Mouse (Mus musculus): ENCODE results near the gene Tmem140. TPM values are rescaled to one million over a fixed set of nuclear protein-coding genes. Genes with fewer than 3 reads are reported as not detected.

Gene Tmem140
- polyA plus RNA-seq, 1 experiment: 17.4 TPM

DNA sequence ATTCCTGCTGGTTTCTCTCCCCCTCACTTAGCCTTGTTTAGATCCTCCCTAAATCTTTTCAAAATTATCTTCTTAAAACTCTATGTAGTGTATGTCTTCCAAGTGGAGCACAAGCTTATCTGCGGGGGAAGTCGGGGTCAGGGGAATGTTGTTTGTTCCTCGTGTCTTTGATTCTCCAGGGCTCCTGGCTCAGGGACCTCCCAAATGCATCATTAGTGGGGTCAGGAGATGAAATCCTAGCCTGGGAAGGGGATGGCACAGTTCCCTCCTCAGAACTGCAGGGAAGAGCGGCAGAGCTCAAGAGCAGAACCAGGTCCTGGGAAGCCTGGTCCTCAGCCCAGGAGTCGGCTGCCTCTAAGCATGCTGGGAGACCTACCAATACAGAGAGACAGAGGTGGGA lies 2.3 kb downstream of the Tmem140 start:
- Histone ChIP-seq H3K4me1 (ENCODE audit: control insufficient read depth, insufficient read depth, insufficient read length) (peaks cover 27% of the 10 kb centered on the region; the same call in 1 of the 2 replicates), H3K27ac (ENCODE audit: insufficient read depth, low read length) (peak overlapping the region; percentile 52; the same call in 1 of the 2 replicates), H3K4me3 (ENCODE audit: extremely low read depth, insufficient read depth, insufficient read length) (no peak overlapping the region), H3K36me3 (ENCODE audit: control insufficient read depth, insufficient read depth, low read length) (no peaks in the 10 kb centered on the region), H3K27me3 (ENCODE audit: control insufficient read depth, insufficient read depth, low read length) (no peaks in the 10 kb centered on the region)
- no peak for DNase-seq (ENCODE audit: low read depth in 1 of 2, low spot score in 2 of 2)
- 75% methylated on average over 5 of the region's 5 CpGs for WGBS
- no peak for TF ChIP-seq POLR2A (IDR thresholded peaks at IDR 0.05; ENCODE audit: low read depth, low read length)
- TF ChIP-seq CTCF (IDR thresholded peaks at IDR 0.05; ENCODE audit: extremely low read depth, insufficient read depth, insufficient read length, insufficient replicate concordance): no peak

DNA sequence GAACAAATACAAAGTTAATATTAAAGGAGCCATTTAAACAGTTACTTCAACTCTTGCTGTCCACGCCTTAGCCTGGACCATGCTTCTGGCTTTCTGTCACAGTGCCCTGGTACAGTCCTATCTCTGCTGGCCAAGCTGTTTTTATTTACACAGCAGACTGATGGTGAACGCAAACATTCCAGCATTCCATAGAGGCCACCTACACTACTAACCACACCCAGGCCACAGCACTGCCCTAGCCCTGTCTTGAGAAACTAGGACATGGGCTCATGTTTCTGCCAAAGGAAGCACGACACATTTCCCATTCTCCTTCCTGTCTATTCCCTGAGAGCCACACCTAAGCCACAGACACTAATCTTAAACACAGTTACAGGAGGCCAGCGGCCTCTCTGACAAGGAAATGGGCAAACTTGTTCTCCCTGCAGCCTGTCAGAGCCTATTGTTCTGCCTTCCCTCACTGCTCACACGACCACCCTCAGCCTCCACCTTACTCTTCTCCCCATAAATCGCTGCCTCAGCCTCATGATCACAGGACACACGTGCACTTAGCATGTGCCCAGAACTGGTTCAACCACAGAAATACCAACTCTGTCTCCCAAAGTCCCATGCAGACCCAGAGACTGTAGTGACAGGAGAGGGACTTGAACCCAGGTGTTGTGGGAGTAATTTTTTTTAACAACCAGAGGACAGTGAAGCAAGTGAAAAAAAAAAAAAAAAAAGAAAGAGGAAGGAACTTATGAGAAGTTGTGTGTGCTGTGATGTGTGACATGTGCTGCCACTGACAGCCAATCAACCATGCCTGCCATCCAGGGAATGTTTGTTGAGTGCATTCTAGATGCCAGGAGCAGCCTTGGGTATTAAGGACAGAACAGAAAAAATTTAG lies 3.0 kb downstream of the Tmem140 start:
- no peak for TF ChIP-seq POLR2A (IDR thresholded peaks at IDR 0.05; ENCODE audit: low read depth, low read length)
- no peak for TF ChIP-seq CTCF (IDR thresholded peaks at IDR 0.05; ENCODE audit: extremely low read depth, insufficient read depth, insufficient read length, insufficient replicate concordance)
- Histone ChIP-seq H3K4me1 (ENCODE audit: control insufficient read depth, insufficient read depth, insufficient read length) (peaks cover 27% of the 10 kb centered on the region; the same call in 1 of the 2 replicates), H3K36me3 (ENCODE audit: control insufficient read depth, insufficient read depth, low read length) (no peaks in the 10 kb centered on the region), H3K4me3 (ENCODE audit: extremely low read depth, insufficient read depth, insufficient read length) (no peak overlapping the region), H3K27ac (ENCODE audit: insufficient read depth, low read length) (peak overlapping the region; percentile 59), H3K27me3 (ENCODE audit: control insufficient read depth, insufficient read depth, low read length) (no peaks in the 10 kb centered on the region)
- WGBS: 39% methylated on average over 7 of the region's 7 CpGs
- DNase-seq (ENCODE audit: low read depth in 1 of 2, low spot score in 2 of 2): no peak

DNA sequence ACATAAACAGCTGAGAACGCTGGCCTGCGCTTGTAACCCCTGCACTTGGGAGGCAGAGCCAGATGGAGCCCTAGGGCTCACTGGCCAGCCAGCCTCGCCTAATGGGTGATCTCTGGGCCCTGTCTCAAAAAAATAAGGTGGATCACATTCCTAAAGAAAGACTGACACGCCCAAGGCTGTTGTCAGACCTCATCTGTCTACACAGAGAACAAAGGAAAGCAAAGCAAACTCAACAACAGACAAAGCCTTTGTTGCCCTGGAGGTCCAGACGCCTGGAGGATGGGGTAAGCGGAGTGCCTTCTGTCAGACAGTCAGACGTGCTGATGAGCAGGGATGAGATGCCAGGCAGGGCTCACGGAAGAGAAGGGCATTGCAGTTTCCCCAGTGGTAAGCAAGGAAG lies 3.8 kb downstream of the Tmem140 start:
- no peak overlapping the region for H3K27ac ChIP-seq (ENCODE audit: insufficient read depth, low read length)
- H3K27me3 ChIP-seq (ENCODE audit: control insufficient read depth, insufficient read depth, low read length): no peaks in the 10 kb centered on the region
- 88% methylated on average over 8 of the region's 8 CpGs for WGBS
- peaks cover 26% of the 10 kb centered on the region; the same call in 1 of the 2 replicates for H3K4me1 ChIP-seq (ENCODE audit: control insufficient read depth, insufficient read depth, insufficient read length)
- no peaks in the 10 kb centered on the region for H3K36me3 ChIP-seq (ENCODE audit: control insufficient read depth, insufficient read depth, low read length)
- no peak overlapping the region for H3K4me3 ChIP-seq (ENCODE audit: extremely low read depth, insufficient read depth, insufficient read length)
- TF ChIP-seq CTCF (IDR thresholded peaks at IDR 0.05; ENCODE audit: extremely low read depth, insufficient read depth, insufficient read length, insufficient replicate concordance) (no peak), POLR2A (IDR thresholded peaks at IDR 0.05; ENCODE audit: low read depth, low read length) (no peak)
- no peak for DNase-seq (ENCODE audit: low read depth in 1 of 2, low spot score in 2 of 2)

DNA sequence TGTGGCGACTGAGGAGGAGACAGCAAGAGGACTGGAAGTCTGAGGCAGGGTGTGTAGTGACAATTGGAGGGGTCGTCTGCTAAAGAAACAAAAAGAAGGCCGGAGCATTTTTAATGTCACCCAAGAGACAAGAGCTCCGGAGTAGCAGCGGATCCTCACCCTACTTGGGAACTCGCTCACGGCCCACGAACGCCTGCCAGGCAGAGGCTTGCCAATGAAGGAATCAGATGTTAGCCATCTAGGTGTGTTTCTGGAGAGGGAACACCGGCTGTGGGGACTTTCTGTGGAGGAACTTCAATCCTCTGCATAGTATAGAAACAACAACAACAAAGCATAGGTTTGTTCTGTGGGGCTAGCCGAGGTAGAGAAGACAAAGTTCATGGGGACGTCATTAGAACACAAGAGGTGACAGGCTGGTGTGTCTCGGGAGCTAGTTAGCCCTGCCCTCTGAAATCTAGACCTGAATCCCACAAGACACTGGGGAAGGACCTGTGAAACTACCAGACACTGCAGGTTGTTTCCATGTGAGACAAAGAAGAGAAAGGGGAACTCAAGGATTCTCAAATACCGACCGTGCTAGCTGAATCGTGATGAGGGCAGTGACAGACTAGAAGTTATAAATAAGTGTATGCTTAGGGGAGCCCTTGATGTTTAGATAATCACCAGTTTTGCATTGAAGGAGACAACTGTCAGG lies 4.5 kb downstream of the Tmem140 start:
- no peaks in the 10 kb centered on the region for H3K27me3 ChIP-seq (ENCODE audit: control insufficient read depth, insufficient read depth, low read length)
- no peak for DNase-seq (ENCODE audit: low read depth in 1 of 2, low spot score in 2 of 2)
- peaks cover 23% of the 10 kb centered on the region; the same call in 1 of the 2 replicates for H3K4me1 ChIP-seq (ENCODE audit: control insufficient read depth, insufficient read depth, insufficient read length)
- no peak overlapping the region for H3K4me3 ChIP-seq (ENCODE audit: extremely low read depth, insufficient read depth, insufficient read length)
- 72% methylated on average over 16 of the region's 16 CpGs for WGBS
- no peak for TF ChIP-seq CTCF (IDR thresholded peaks at IDR 0.05; ENCODE audit: extremely low read depth, insufficient read depth, insufficient read length, insufficient replicate concordance)
- no peak for TF ChIP-seq POLR2A (IDR thresholded peaks at IDR 0.05; ENCODE audit: low read depth, low read length)
- peak overlapping the region; percentile 48; the same call in 1 of the 2 replicates for H3K27ac ChIP-seq (ENCODE audit: insufficient read depth, low read length)
- H3K36me3 ChIP-seq (ENCODE audit: control insufficient read depth, insufficient read depth, low read length): no peaks in the 10 kb centered on the region

DNA sequence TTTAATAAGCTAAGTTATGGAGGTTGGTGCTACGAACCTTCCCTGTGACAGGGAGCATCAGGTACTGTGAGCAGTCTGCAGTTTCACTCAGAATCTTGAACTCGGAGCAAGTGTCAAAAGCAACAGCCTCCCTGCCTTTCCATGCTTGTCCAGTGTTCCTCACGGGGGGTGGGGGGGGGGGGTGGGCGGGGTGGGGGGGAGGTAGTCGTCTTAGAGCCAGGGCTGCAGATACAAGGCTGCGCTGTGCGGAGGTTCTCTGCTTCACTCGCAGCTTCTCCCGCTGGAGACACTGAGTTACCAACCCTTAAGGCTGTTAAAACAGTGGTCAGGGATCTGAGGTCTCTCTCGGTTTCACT lies 5.0 kb downstream of the Tmem140 start:
- H3K27ac ChIP-seq (ENCODE audit: insufficient read depth, low read length): no peak overlapping the region
- 63% methylated on average over 10 of the region's 10 CpGs for WGBS
- no peak overlapping the region for H3K4me3 ChIP-seq (ENCODE audit: extremely low read depth, insufficient read depth, insufficient read length)
- TF ChIP-seq POLR2A (IDR thresholded peaks at IDR 0.05; ENCODE audit: low read depth, low read length) (no peak), CTCF (IDR thresholded peaks at IDR 0.05; ENCODE audit: extremely low read depth, insufficient read depth, insufficient read length, insufficient replicate concordance) (no peak)
- no peaks in the 10 kb centered on the region for H3K36me3 ChIP-seq (ENCODE audit: control insufficient read depth, insufficient read depth, low read length)
- H3K27me3 ChIP-seq (ENCODE audit: control insufficient read depth, insufficient read depth, low read length): no peaks in the 10 kb centered on the region
- H3K4me1 ChIP-seq (ENCODE audit: control insufficient read depth, insufficient read depth, insufficient read length): peaks cover 23% of the 10 kb centered on the region; the same call in 1 of the 2 replicates
- no peak for DNase-seq (ENCODE audit: low read depth in 1 of 2, low spot score in 2 of 2)

DNA sequence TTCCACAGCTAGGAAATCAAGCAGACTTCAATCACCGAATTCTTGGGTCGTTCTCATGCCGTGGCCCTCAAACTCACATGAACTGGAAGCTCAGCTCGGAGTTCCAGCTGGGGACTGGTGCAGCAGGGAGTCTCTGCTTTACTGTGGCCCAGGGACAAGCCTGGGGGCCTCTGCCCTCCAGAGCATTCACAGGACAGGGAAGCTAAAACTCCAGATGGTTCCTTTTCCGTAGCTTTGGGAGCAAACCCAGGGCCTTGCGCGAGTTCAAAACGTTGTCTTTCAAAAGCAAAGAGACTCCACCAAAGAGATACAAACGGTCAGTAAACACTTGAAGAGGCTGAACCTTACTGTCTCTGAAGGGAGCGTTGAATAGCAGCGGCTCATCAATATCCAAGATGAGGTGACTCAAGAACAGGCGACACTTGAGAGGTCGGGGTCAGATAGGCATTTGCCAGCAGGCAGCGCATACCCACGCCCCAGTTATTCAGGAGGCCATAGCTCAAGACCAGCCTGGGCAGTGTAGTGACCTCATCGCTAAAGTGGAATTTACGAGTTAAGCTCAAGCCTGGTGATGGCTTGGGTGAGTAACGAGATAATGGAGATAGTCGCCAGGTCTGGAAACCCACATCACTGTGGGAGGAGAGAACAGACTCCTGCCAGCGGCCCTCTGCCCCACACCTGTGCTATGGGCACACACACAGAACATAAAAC lies 5.7 kb downstream of the Tmem140 start:
- DNase-seq (ENCODE audit: low read depth in 1 of 2, low spot score in 2 of 2): no peak
- Histone ChIP-seq H3K4me3 (ENCODE audit: extremely low read depth, insufficient read depth, insufficient read length) (no peak overlapping the region), H3K27ac (ENCODE audit: insufficient read depth, low read length) (peak overlapping the region; percentile 10; the same call in 1 of the 2 replicates), H3K27me3 (ENCODE audit: control insufficient read depth, insufficient read depth, low read length) (no peaks in the 10 kb centered on the region), H3K4me1 (ENCODE audit: control insufficient read depth, insufficient read depth, insufficient read length) (peaks cover 23% of the 10 kb centered on the region; the same call in 1 of the 2 replicates), H3K36me3 (ENCODE audit: control insufficient read depth, insufficient read depth, low read length) (no peaks in the 10 kb centered on the region)
- TF ChIP-seq POLR2A (IDR thresholded peaks at IDR 0.05; ENCODE audit: low read depth, low read length) (no peak), CTCF (IDR thresholded peaks at IDR 0.05; ENCODE audit: extremely low read depth, insufficient read depth, insufficient read length, insufficient replicate concordance) (no peak)
- 76% methylated on average over 20 of the region's 20 CpGs for WGBS

Data from spleen, adult 2 months (tissue).